Mouse (Mus musculus): ENCODE results near the gene Vdr.

Gene Vdr

DNA sequence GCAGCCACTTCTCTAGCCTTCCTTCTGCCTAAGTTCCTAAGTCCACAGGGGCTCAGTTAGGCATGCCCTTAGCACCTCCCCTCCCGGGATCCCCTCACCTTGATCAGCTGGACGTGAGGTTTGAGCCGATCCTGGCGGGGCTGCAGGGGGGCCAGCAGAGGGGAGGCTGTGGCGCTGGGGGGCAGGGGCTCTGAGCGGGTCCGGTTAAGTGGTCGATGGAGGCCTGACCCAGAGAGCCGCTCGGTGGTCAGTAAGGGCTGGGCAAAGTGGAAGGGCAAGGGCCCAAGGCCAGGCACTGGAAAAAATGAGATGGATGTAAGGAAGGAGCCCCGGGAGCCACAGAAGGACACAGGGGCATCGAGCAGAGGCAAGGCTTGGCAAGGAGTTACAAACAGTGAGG lies 102.6 kb downstream of the Vdr start:
- DNase-seq = no peak
